Mouse (Mus musculus) spleen, adult 2 months (tissue): ENCODE measurements at regions not wholly inside any gene's neighbourhood (a gene's known extent, or its start where the extent isn't known, plus 50 kb on each side); places are given as distances from the start of the nearest gene placed in this dataset.

ENCODE experiments used
- CTCF ChIP-seq: fragments of 200-500 bp; IDR thresholded peaks from 2 replicates; pipeline ENCODE4 v1.5.1; 2011; ENCODE audit warnings: mild to moderate bottlenecking, inconsistent platforms; ENCODE audit not compliant: insufficient read depth, insufficient read length, insufficient replicate concordance; ENCODE audit errors: extremely low read depth
- POLR2A ChIP-seq: fragments of 200-500 bp; IDR thresholded peaks from 2 replicates; pipeline ENCODE4 v1.6.1; 2011; ENCODE audit warnings: low read depth, low read length, inconsistent platforms

DNA sequence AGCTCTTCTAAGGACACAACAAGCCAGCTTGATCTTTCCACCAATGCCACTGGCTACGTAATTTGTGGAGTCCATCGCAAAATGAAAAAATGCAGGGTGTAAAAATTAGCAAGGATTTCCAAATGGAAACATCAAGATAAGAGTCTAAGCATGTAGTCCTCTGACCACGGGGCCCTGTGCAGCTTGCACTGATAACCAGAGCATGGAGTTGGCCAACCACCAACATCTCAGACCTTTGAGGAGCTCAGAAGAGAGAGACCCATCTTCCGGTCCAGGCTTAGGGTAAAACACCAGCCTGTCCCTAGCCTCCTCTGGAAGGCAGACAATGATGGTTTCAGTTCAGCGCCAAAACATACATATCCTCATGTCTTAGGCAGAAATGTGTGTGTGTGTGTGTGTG, 140.4 kb upstream of the Haao start:
- TF ChIP-seq CTCF (no peak), POLR2A (no peak)
